Mouse (Mus musculus): Measurements from ENCODE around the gene Sgms1.

GRCm38 (mm10) chr19:32214905-32215806 lies 174.4 kb downstream of the Sgms1 start:
- TF ChIP-seq POLR2A (IDR thresholded peaks at IDR 0.05; ENCODE audit: low read depth, low read length), result no peak
- no peak for TF ChIP-seq CTCF (conservative IDR thresholded peaks at IDR 0.05; ENCODE audit: insufficient read depth, insufficient read length, low read depth, low read length)
